Mouse (Mus musculus) heart, embryonic 16.5 days (tissue): ENCODE measurements around the gene 3110021N24Rik. TPM values are rescaled to one million over a fixed set of nuclear protein-coding genes. Genes with fewer than 3 reads are reported as not detected.

Source experiments
- ATAC-seq: fragments of 200-750 bp; cut with Nextera tagmentation; replicated peaks from 2 replicates; pipeline ENCODE4 v1.8.0; 2017; ENCODE audit warnings: moderate number of reproducible peaks; ENCODE audit not compliant: insufficient read depth, low FRiP score; ENCODE audit errors: extremely low read depth
- H3K27ac ChIP-seq: fragments of 300-500 bp; sonication (generic); 2 replicates; pipeline ENCODE4 v1.5.1; 2014; ENCODE audit warnings: mild to moderate bottlenecking, low read length, control low read depth, moderate library complexity
- H3K27me3 ChIP-seq: fragments of 300-500 bp; sonication (generic); 2 replicates; pipeline ENCODE4 v1.6.1; 2014; ENCODE audit warnings: low read length, mixed read lengths; ENCODE audit not compliant: control insufficient read depth, insufficient read depth
- H3K36me3 ChIP-seq: fragments of 300-500 bp; sonication (generic); 2 replicates; pipeline ENCODE4 v1.6.1; 2014; ENCODE audit not compliant: control insufficient read depth, insufficient read depth
- H3K4me1 ChIP-seq: fragments of 300-500 bp; sonication (generic); 2 replicates; pipeline ENCODE4 v1.6.1; 2014; ENCODE audit warnings: low read length, mixed read lengths; ENCODE audit not compliant: control insufficient read depth, insufficient read depth
- H3K4me2 ChIP-seq: fragments of 300-500 bp; sonication (generic); 2 replicates; pipeline ENCODE4 v1.6.1; 2014; ENCODE audit warnings: low read depth, mild to moderate bottlenecking, control low read depth, low read length
- H3K4me3 ChIP-seq: fragments of 300-500 bp; sonication (generic); 2 replicates; pipeline ENCODE4 v1.5.1; 2014; ENCODE audit warnings: mild to moderate bottlenecking, control low read depth, low read length
- H3K9ac ChIP-seq: fragments of 300-500 bp; sonication (generic); 2 replicates; pipeline ENCODE4 v1.6.1; 2014; ENCODE audit warnings: low read length, control low read depth
- H3K9me3 ChIP-seq: fragments of 300-500 bp; sonication (generic); replicated peaks from 2 replicates; pipeline ENCODE4 v1.6.1; 2016; ENCODE audit warnings: low read length; ENCODE audit not compliant: control insufficient read depth
- WGBS: fragments of 180-500 bp; shearing (Covaris S2); extraction: QIAGEN DNeasy Blood & Tissue Kit; methylation state at CpG from one replicate; pipeline ENCODE4 v1.1.7; 2014; 5-methylcytosine and 5-hydroxymethylcytosine counted together
- polyA plus RNA-seq: library from polyadenylated mRNA; unstranded; fragments of >200 nt; fragmentation: Nextera tagmentation; extraction: Ambion mirVana; gene quantifications from 2 replicates; pipeline ENCODE4 v1.2.1, GENCODE M21; 2015

Gene 3110021N24Rik
- polyA plus RNA-seq, 1 experiment from 2014 or later = 1.2 TPM

DNA sequence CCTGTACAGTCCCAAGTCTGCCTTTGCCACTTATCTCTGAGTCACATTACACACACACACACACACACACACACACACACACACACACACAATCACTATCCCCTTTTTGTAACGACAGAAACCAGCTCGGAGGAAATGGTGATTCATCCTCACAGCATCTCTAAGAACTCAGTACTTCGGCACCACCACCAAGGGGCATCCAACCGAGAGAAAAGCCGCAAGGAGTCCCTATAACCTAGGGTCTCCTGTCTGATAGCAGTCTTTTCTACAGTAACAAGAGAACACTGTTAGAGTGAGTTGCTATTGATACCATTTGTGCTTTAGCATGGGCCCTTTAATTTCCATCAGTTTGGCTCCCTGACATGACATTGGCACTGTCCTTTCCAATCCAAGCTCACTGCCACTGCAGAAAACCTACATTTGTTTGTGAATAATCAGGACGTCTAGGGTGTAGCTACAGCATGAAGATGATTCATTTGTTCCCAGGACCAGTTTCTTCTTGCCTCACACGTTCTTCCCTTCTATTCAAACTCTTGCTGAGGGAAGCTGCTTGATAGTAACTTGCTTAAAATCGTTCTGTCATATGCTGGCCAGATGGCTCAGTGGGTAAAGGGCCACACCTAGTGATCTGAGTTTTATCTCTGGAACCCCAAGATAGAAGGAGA is 63.1 kb downstream of the 3110021N24Rik start:
- no peak overlapping the region for H3K4me2 ChIP-seq
- no peak overlapping the region for H3K27ac ChIP-seq
- H3K4me3 ChIP-seq = no peak overlapping the region
- H3K27me3 ChIP-seq = no peaks in the 10 kb centered on the region
- no peak overlapping the region for H3K9ac ChIP-seq
- H3K4me1 ChIP-seq = peaks cover 2% of the 10 kb centered on the region; the same call in 1 of the 2 replicates
- ATAC-seq = no peak
- no peaks in the 10 kb centered on the region for H3K36me3 ChIP-seq
- 33% methylated on average over 8 of the region's 8 CpGs for WGBS
- H3K9me3 ChIP-seq = no peaks in the 10 kb centered on the region

DNA sequence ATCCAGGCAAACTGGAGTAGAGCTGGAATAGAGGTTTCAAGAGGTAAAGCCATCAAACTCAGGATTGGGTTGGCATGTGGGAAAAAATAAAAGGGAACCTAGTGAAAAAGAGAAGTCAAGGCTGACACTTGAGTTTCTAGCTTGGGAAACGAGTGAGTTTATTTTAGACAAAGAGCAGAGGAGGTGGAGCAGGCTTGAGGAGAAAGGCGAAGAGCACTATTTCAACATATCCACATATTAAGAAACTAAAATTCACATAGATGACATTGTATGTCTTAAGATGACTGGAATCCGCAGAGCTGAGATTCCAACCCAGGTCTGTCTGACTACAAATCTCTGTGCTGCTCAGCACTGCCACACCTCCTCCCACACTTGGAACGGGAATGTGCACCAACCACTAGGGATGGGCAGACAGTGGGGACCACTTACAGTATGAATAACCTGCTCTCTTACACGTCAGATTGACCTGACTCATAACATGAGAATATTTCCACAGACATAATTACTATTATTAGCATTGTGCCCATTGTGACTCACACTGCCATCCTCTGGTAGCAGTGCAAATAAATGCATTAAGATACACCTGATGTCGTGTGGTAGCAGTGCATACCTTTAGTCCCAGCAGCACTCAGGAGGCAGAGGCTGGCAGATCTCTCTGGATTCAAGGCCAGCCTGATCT is 69.9 kb downstream of the 3110021N24Rik start:
- H3K4me1 ChIP-seq = no peaks in the 10 kb centered on the region
- H3K4me2 ChIP-seq = no peak overlapping the region
- H3K36me3 ChIP-seq = no peaks in the 10 kb centered on the region
- 58% methylated on average over 6 of the region's 6 CpGs for WGBS
- no peak overlapping the region for H3K9ac ChIP-seq
- no peak for ATAC-seq
- H3K27ac ChIP-seq = no peak overlapping the region
- H3K27me3 ChIP-seq = no peaks in the 10 kb centered on the region
- H3K9me3 ChIP-seq = no peaks in the 10 kb centered on the region
- no peak overlapping the region for H3K4me3 ChIP-seq

DNA sequence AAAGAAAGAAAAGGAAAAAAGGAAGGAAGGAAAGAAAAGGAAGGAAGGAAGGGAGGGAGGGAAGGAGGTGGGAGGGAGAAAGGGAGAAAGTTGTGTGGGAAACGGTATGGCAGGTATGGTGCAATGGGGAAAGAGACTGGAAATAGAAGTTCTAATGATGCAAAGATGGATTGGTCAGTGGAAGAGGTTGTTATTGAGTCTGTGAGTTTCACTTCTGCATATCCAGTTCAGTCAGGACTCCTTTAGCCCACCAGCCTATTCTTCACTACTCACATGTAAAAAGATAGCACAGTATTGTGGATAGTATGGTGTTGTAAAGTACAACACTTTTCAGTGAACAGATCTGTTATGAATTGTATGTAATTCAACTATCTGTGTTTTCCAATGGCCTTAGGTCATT is 71.1 kb downstream of the 3110021N24Rik start:
- Histone ChIP-seq H3K27ac (no peak overlapping the region), H3K9ac (no peak overlapping the region), H3K4me1 (no peaks in the 10 kb centered on the region), H3K4me3 (no peak overlapping the region), H3K9me3 (no peaks in the 10 kb centered on the region), H3K27me3 (no peaks in the 10 kb centered on the region), H3K4me2 (no peak overlapping the region), H3K36me3 (no peaks in the 10 kb centered on the region)
- ATAC-seq = no peak
- WGBS = 68% methylated on average over 1 of the region's 1 CpGs

DNA sequence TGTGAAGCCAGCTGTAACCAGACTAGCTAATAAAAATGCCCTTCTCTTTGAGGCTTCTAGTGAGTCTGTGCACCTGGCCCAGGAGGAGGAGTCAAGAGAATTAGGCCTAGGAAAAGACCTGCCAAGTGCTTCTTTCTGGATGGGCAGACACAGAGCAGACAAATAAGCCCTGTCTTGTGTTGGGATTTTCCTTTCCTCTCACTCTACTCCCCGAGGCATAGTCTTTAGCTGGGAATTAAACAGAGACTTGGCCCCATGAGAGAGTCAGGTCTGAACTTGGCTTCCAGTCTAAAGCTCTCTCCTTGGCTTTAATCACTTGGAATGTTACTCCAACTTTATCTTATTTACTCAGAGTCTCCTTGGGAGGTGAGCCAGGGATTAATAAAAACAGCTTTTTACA is 74.5 kb downstream of the 3110021N24Rik start:
- Histone ChIP-seq H3K9ac (no peak overlapping the region), H3K27me3 (no peaks in the 10 kb centered on the region), H3K36me3 (no peaks in the 10 kb centered on the region), H3K4me2 (no peak overlapping the region), H3K4me1 (peaks cover 5% of the 10 kb centered on the region), H3K27ac (no peak overlapping the region), H3K4me3 (no peak overlapping the region), H3K9me3 (no peaks in the 10 kb centered on the region)
- ATAC-seq = peak; percentile 41; the same call in 1 of the 2 replicates
- WGBS = 48% methylated on average over 1 of the region's 1 CpGs

DNA sequence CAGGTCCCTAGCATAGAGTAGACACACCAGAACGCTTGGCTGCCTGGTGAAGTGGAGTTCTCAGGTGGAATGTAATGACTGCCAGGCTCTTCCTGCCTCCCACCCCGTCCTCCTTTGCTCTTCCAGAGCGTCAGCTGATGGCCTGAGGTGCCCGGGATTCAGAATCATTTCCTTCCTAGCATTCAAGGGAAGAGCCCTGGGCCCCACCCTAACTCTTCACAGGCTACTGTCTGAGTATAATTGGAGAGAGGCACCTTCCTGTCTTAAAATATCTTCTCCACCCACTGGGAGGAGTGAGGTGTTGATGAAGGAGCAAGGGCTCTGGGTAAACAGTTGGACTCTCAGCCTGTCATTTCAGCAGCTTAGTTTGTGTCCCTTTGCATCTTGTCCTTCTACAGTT is 77.3 kb downstream of the 3110021N24Rik start:
- no peak for ATAC-seq
- H3K9me3 ChIP-seq = no peaks in the 10 kb centered on the region
- no peaks in the 10 kb centered on the region for H3K36me3 ChIP-seq
- WGBS = 25% methylated on average over 4 of the region's 4 CpGs
- no peaks in the 10 kb centered on the region for H3K27me3 ChIP-seq
- H3K4me3 ChIP-seq = no peak overlapping the region
- H3K9ac ChIP-seq = no peak overlapping the region
- H3K4me2 ChIP-seq = no peak overlapping the region
- peaks cover 5% of the 10 kb centered on the region for H3K4me1 ChIP-seq
- no peak overlapping the region for H3K27ac ChIP-seq

DNA sequence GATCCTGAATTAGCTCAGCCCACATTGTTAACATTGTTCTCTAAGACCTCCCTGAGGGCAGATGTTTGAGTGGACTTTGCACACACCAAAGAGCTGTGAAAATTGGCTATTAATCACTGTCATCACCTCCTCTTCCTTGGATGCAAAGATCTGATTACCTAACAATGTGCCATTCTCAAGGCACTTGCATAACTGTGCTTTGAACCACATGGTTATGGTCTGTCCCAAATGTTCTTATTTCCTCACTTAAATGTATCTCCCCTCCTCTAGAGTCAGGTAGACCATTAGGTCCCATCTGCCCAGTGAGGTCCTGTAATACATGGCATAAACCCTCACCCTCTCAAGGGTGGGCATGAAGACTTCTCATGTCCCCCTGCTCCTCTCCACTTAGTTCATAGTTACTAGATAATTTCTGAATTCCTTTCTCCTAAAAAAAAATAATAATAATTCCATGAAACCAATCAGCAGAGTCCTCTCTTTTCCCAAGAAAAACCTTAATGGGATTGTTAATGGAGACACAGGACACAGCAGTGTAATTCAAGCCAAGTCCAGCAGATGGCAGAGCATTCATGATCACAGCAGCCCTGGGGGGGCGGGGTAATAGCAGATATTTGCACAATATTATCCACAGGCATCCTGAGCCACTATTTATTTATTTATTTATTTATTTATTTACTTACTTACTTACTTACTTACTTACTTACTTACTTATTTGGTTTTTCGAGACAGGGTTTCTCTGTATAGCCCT is 78.8 kb downstream of the 3110021N24Rik start:
- Histone ChIP-seq H3K9me3 (no peaks in the 10 kb centered on the region), H3K27ac (no peak overlapping the region), H3K9ac (no peak overlapping the region), H3K4me1 (peaks cover 9% of the 10 kb centered on the region), H3K27me3 (no peaks in the 10 kb centered on the region), H3K36me3 (no peaks in the 10 kb centered on the region), H3K4me3 (no peak overlapping the region), H3K4me2 (no peak overlapping the region)
- 57% methylated on average over 2 of the region's 2 CpGs for WGBS
- ATAC-seq = no peak

DNA sequence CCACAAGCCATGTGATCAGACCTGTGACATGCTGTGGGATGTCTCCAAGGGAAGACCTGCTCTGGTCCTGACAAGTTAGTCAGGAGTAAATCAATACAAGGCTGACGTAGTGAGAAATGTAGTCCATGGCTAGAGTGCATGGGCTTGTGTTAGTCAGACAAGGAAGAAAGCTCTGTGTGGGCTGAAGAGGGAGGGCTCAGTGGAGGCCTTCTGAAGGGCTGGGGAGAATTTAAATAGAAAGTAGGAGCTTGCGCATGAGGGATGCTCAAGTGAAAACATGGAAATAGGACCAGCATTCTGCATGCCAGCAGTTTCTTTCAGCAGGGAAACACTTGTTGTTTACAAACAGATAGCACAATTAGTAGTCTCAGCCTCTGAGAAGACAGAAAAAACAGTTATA is 84.1 kb downstream of the 3110021N24Rik start:
- 87% methylated on average over 2 of the region's 2 CpGs for WGBS

DNA sequence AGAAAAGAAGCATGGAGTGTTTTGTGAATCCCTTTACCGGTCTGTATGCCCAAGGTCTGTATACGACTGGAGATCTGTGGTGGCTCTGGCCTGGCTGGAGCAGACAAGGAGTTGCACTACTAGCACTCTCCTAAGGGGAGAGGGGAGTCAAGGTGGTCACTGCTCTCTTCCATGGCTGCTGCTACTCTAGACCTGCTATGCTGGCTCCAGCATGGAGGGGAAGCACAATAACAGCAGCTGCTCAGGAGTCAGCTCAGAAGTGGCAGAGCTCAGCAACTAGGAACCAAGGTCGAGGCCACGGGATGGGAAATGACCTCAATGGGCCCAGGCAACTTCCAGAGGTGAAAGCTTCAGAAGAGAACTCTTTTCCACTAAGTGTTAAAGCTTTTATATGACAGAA is 91.7 kb downstream of the 3110021N24Rik start:
- Histone ChIP-seq H3K27ac (no peak overlapping the region), H3K36me3 (peaks cover 6% of the 10 kb centered on the region), H3K9ac (no peak overlapping the region), H3K4me2 (no peak overlapping the region), H3K4me3 (no peak overlapping the region), H3K4me1 (no peaks in the 10 kb centered on the region), H3K9me3 (no peaks in the 10 kb centered on the region), H3K27me3 (no peaks in the 10 kb centered on the region)
- ATAC-seq = no peak
- 54% methylated on average over 4 of the region's 4 CpGs for WGBS

More for the DNA sequence above, 84.1 kb downstream of the 3110021N24Rik start:
- no peak overlapping the region for H3K27ac ChIP-seq
- no peak overlapping the region for H3K4me3 ChIP-seq
- no peaks in the 10 kb centered on the region for H3K27me3 ChIP-seq
- peaks cover 4% of the 10 kb centered on the region for H3K4me1 ChIP-seq
- H3K36me3 ChIP-seq = no peaks in the 10 kb centered on the region
- ATAC-seq = no peak
- H3K4me2 ChIP-seq = no peak overlapping the region
- no peaks in the 10 kb centered on the region for H3K9me3 ChIP-seq
- H3K9ac ChIP-seq = no peak overlapping the region

DNA sequence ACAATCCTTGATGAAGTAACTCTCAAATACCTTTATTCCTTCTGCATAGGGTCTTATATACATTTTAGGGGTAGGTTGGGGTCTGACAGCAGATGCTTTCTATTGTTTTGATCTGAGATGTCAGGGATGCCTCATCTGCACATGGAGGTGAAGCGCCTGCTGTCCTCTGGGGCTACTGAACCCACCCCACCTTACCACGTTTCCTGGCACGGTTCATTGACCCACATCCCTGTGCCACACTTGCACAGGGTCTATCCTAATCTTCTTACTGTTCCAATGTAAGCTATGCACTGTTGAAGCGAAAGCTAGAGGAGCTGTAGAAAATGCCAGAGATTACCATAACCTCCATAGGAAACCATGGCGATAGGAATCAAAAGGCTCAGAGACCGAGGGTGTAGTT is 92.1 kb downstream of the 3110021N24Rik start:
- ATAC-seq = no peak
- no peak overlapping the region for H3K4me3 ChIP-seq
- no peaks in the 10 kb centered on the region for H3K27me3 ChIP-seq
- no peak overlapping the region for H3K27ac ChIP-seq
- H3K9me3 ChIP-seq = no peaks in the 10 kb centered on the region
- 77% methylated on average over 6 of the region's 6 CpGs for WGBS
- no peak overlapping the region for H3K9ac ChIP-seq
- no peak overlapping the region for H3K4me2 ChIP-seq
- peaks cover 6% of the 10 kb centered on the region for H3K36me3 ChIP-seq
- no peaks in the 10 kb centered on the region for H3K4me1 ChIP-seq
